26 mouse cellular contexts compared by ENCODE assay signal in the genomic region with DNA sequence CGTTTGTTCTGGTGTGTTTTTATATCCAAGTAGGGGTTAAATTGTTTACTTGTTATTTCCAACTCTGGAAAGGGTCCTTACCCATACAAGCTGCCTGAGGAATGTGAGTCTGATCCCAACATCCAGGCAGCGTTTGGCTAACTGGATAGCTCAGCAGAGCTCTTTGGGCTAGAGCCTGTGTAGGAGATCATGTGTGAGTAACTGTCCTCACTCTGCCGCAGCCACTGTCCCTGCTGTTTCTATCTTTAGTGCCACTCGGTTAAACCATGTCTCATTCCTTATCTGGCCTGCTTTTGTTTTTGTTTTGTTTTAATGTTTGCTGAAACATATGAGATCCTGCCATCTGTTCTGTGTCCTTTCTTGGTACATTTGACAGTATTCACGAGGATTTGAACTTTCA. TPM values are rescaled to one million over a fixed set of nuclear protein-coding genes. Genes with fewer than 3 reads are reported as not detected.
DNase-seq lines count a peak whose midpoint lies in the region; ATAC-seq and TF ChIP-seq lines count a peak whose summit lies in the region.
"Had no signal": no experiment of that assay in that cellular context is flagged by ENCODE, and none has a peak within 500 bp of the region (broad histone marks: within the 10 kb centered on the region; RNA-seq: fewer than 3 reads in every experiment).

No protein-coding gene starts in this region.

- 34% methylated on average over 5 of the region's 5 CpGs for WGBS in heart, adult 2 months
- WGBS in heart, embryonic 14.5 days = 26% methylated on average over 5 of the region's 5 CpGs
- 22% methylated on average over 5 of the region's 5 CpGs for WGBS in heart, postnatal 0 days

- H3K4me1 ChIP-seq in heart, adult 2 months (ENCODE audit: control insufficient read depth, insufficient read depth, low read length) = peaks cover 3% of the 10 kb centered on the region
- H3K4me1 ChIP-seq in heart, embryonic 14.5 days (ENCODE audit: control insufficient read depth in 2 of 2, insufficient read depth in 2 of 2, low read length in 2 of 2) = peaks cover 17 to 33% of the 10 kb centered on the region in 2 experiments
- H3K4me1 ChIP-seq in heart, postnatal 0 days (ENCODE audit: control insufficient read depth, insufficient read depth) = peaks cover 8% of the 10 kb centered on the region
- H3K4me1 ChIP-seq: intestine, embryonic 15.5 days had no signal

- no peak for TF ChIP-seq CTCF in heart, adult 2 months (IDR thresholded peaks at IDR 0.05)
- TF ChIP-seq CTCF in heart, postnatal 0 days (IDR thresholded peaks at IDR 0.05; ENCODE audit: low read depth) = no peak

- intact Hi-C loops in heart, adult 2 months (cut with DNase I) = no loop called here
- intact Hi-C loops in heart, postnatal 14 days (cut with DNase I) = no loop called here
- intact Hi-C loops in heart, postnatal 25 days (cut with DNase I) = no loop called here

- no peak for ATAC-seq in heart, embryonic 14.5 days (ENCODE audit: insufficient number of reproducible peaks, insufficient read depth, low FRiP score, low read depth)
- peak; percentile 61; the same call in 1 of the 2 replicates for ATAC-seq in heart, postnatal 0 days (ENCODE audit: insufficient read depth, low read depth)
- ATAC-seq: CD4-positive, CD25-positive, alpha-beta regulatory T cell, adult 4 months; hindbrain, postnatal 0 days; intestine, embryonic 15.5 days had no signal

- TF ChIP-seq POLR2A in heart, adult 2 months (IDR thresholded peaks at IDR 0.05; ENCODE audit: insufficient read depth, low read depth, low read length) = no peak

- H3K9ac ChIP-seq in heart, adult 2 months (ENCODE audit: low read depth, low read length) = no peak overlapping the region
- H3K9ac ChIP-seq in heart, embryonic 14.5 days (ENCODE audit: low read length) = peak overlapping the region; percentile 27; the same call in 1 of the 2 replicates
- no peak overlapping the region for H3K9ac ChIP-seq in heart, postnatal 0 days (replicated peaks; ENCODE audit: low read depth, low read length)
- H3K9ac ChIP-seq: intestine, embryonic 15.5 days; liver, embryonic 14.5 days had no signal

- peak overlapping the region; percentile 0; the same call in 1 of the 2 replicates for H3K4me2 ChIP-seq in heart, embryonic 14.5 days (ENCODE audit: low read length)
- no peak overlapping the region for H3K4me2 ChIP-seq in heart, postnatal 0 days (ENCODE audit: low read depth, low read length)
- H3K4me2 ChIP-seq: intestine, embryonic 15.5 days had no signal

- H3K9me3 ChIP-seq in heart, embryonic 14.5 days (ENCODE audit: control insufficient read depth, low read length) = no peaks in the 10 kb centered on the region
- H3K9me3 ChIP-seq in heart, postnatal 0 days (replicated peaks; ENCODE audit: control insufficient read depth, low read length) = no peaks in the 10 kb centered on the region
- H3K9me3 ChIP-seq: intestine, embryonic 15.5 days had no signal

- H3K79me2 ChIP-seq in heart, adult 2 months (replicated peaks; ENCODE audit: control insufficient read depth, insufficient read depth, low read length) = no peaks in the 10 kb centered on the region

- peaks cover 3% of the 10 kb centered on the region; the same call in 1 of the 2 replicates for H3K36me3 ChIP-seq in heart, adult 2 months (ENCODE audit: control insufficient read depth, insufficient read depth, low read length)
- H3K36me3 ChIP-seq in heart, embryonic 14.5 days (ENCODE audit: control insufficient read depth, insufficient read depth, low read length) = peaks cover 49% of the 10 kb centered on the region
- peaks cover 55% of the 10 kb centered on the region for H3K36me3 ChIP-seq in heart, postnatal 0 days (replicated peaks; ENCODE audit: control insufficient read depth, insufficient read depth, low read length)

- 0 out of 2 replicates have a peak, but pooled peaks have one; percentile 28 for TF ChIP-seq EP300 in heart, adult 2 months (IDR thresholded peaks at IDR 0.05; ENCODE audit: insufficient read depth, low read depth, low read length)
- no peak for TF ChIP-seq EP300 in heart, postnatal 0 days (IDR thresholded peaks at IDR 0.05; ENCODE audit: low read depth)

- DNase-seq in heart, adult 2 months = no peak
- no peak for DNase-seq in heart, postnatal 14 days
- no peak for DNase-seq in heart, postnatal 25 days (ENCODE audit: low spot score)
- DNase-seq in brain, adult 2 months (ENCODE audit: low read depth, low spot score) = peak; percentile 43
- DNase-seq in heart, postnatal 0 days (ENCODE audit: low spot score) = peak; percentile 48
- no peak for DNase-seq in lung, postnatal 25 days (ENCODE audit: low spot score)
- DNase-seq: adrenal gland, postnatal 14 days; cerebellum, adult 11-12 months; cerebellum, postnatal 10 days; gastrocnemius, postnatal 36 days; kidney, adult 9 months; kidney, postnatal 10 days; layer of hippocampus, postnatal 36 days; liver; lung, adult 2 months; lung, postnatal 10 days; midbrain, embryonic 14.5 days; retina, postnatal 1 day; right cerebral cortex, postnatal 14 days; thymus, postnatal 4 days had no signal

- H3K4me3 ChIP-seq in heart, adult 2 months = no peak overlapping the region
- no peak overlapping the region for H3K4me3 ChIP-seq in heart, embryonic 14.5 days (ENCODE audit: control insufficient read depth in 1 of 2, insufficient read depth in 1 of 2, low read depth in 1 of 2, low read length in 2 of 2)
- H3K4me3 ChIP-seq in heart, postnatal 0 days (ENCODE audit: low read depth, low read length) = no peak overlapping the region
- H3K4me3 ChIP-seq: erythroblast, embryonic 14.5 days; intestine, embryonic 15.5 days had no signal

- peak overlapping the region; percentile 15; the same call in 1 of the 2 replicates for H3K27ac ChIP-seq in heart, adult 2 months
- H3K27ac ChIP-seq in heart, embryonic 14.5 days (replicated peaks in 1 of 2; ENCODE audit: control insufficient read depth in 1 of 2, insufficient read depth in 1 of 2, low read depth in 2 of 2, low read length in 2 of 2) = peak overlapping the region; percentile 76 to 80
- H3K27ac ChIP-seq in heart, postnatal 0 days (ENCODE audit: low read depth) = peak overlapping the region; percentile 55
- H3K27ac ChIP-seq: hindbrain, postnatal 0 days; intestine, embryonic 15.5 days; liver, embryonic 14.5 days had no signal

- H3K27me3 ChIP-seq in heart, adult 2 months (ENCODE audit: control insufficient read depth, insufficient read depth, low read length) = no peaks in the 10 kb centered on the region
- H3K27me3 ChIP-seq in heart, embryonic 14.5 days (ENCODE audit: control insufficient read depth, insufficient read depth, low read length) = no peaks in the 10 kb centered on the region
- H3K27me3 ChIP-seq in heart, postnatal 0 days (ENCODE audit: control insufficient read depth, insufficient read depth, low read length) = no peaks in the 10 kb centered on the region
- H3K27me3 ChIP-seq: intestine, embryonic 15.5 days had no signal

RNA-seq across cellular contexts. Expression of gene Hp1bp3, which starts 55.2 kb away (rescaled TPM):
- 10 to 100 TPM; 74.7 to 85.0 TPM for total RNA-seq in heart, adult 2 months (2021)
- 48.0 and 83.9 TPM in 2 replicates for polyA plus RNA-seq in heart, adult 2 months (2012; rRNA removed)
- 10 to 100 TPM; 77.5 to 83.0 TPM for total RNA-seq in heart, postnatal 14 days (2021)
- polyA plus RNA-seq in heart, embryonic 14.5 days (2014; fragmentation: Nextera tagmentation; extraction: Ambion mirVana) = 103 and 108 TPM in 2 replicates
- 10 to 100 TPM; 80.9 to 81.8 TPM for total RNA-seq in heart, postnatal 25 days (2021)
- total RNA-seq in heart, postnatal 0 days (2014; rRNA removed; ENCODE audit: low replicate concordance) = 62.4 and 97.0 TPM in 2 replicates
- polyA plus RNA-seq in heart, postnatal 0 days (2015; fragmentation: Nextera tagmentation; extraction: Ambion mirVana) = 78.1 and 80.9 TPM in 2 replicates

Comparison
In these comparisons a context has a peak if more than half of its experiments do, and no peak if none do; other contexts are left out.
1. DNase-seq: peak in brain, adult 2 months (single experiment) and heart, postnatal 0 days (single experiment); none in heart, adult 2 months (0 of 2), heart, postnatal 14 days (0 of 2), heart, postnatal 25 days (single experiment) and lung, postnatal 25 days (single experiment).
2. H3K27ac ChIP-seq: peak in every context shown above with its lines; median percentile 78 in heart, embryonic 14.5 days; 55 in heart, postnatal 0 days; 15 in heart, adult 2 months.